Mouse (Mus musculus): Measurements from ENCODE around the gene Comt.

The Comt gene

GRCm38 (mm10) chr16:18388583-18389435, 37.8 kb downstream of the Comt start:
- DNase-seq (ENCODE audit: low spot score): no peak

GRCm38 (mm10) chr16:18387704-18388582, 38.7 kb downstream of the Comt start:
- DNase-seq (ENCODE audit: low spot score): peak; percentile 52

GRCm38 (mm10) chr16:18386972-18387371, 39.7 kb downstream of the Comt start:
- no peak for DNase-seq (ENCODE audit: low spot score)

- no peak for DNase-seq (ENCODE audit: low spot score)
These were observed 40.2 kb downstream of the Comt start for GRCm38 (mm10) chr16:18386451-18386850.

GRCm38 (mm10) chr16:18385411-18385810, 41.2 kb downstream of the Comt start:
- DNase-seq (ENCODE audit: low spot score): no peak

GRCm38 (mm10) chr16:18384659-18385058, 42.0 kb downstream of the Comt start:
- no peak for DNase-seq (ENCODE audit: low spot score)

GRCm38 (mm10) chr16:18384211-18384610, 42.4 kb downstream of the Comt start:
- DNase-seq (ENCODE audit: low spot score): no peak

GRCm38 (mm10) chr16:18383756-18384155, 42.9 kb downstream of the Comt start:
- DNase-seq (ENCODE audit: low spot score): no peak

- no peak for DNase-seq (ENCODE audit: low spot score)
These were observed 43.5 kb downstream of the Comt start for GRCm38 (mm10) chr16:18383045-18383726.

GRCm38 (mm10) chr16:18381621-18382258, 44.9 kb downstream of the Comt start:
- DNase-seq (ENCODE audit: low spot score): no peak

GRCm38 (mm10) chr16:18380495-18381063, 46.1 kb downstream of the Comt start:
- DNase-seq (ENCODE audit: low spot score): no peak

GRCm38 (mm10) chr16:18379338-18380001, 47.2 kb downstream of the Comt start:
- no peak for DNase-seq (ENCODE audit: low spot score)

- no peak for DNase-seq (ENCODE audit: low spot score)
These were observed 48.2 kb downstream of the Comt start for GRCm38 (mm10) chr16:18378489-18378888.

GRCm38 (mm10) chr16:18377203-18377602, 49.4 kb downstream of the Comt start:
- no peak for DNase-seq (ENCODE audit: low spot score)

- no peak for DNase-seq (ENCODE audit: low spot score)
These were observed 50.2 kb downstream of the Comt start for GRCm38 (mm10) chr16:18376297-18376954.

GRCm38 (mm10) chr16:18373632-18374031, 53.0 kb downstream of the Comt start:
- DNase-seq (ENCODE audit: low spot score): no peak

- DNase-seq (ENCODE audit: low spot score): no peak
These were observed 56.5 kb downstream of the Comt start for GRCm38 (mm10) chr16:18370197-18370596.

- DNase-seq (ENCODE audit: low spot score): no peak
These were observed 59.8 kb downstream of the Comt start for GRCm38 (mm10) chr16:18366849-18367248.

GRCm38 (mm10) chr16:18362948-18363347, 63.7 kb downstream of the Comt start:
- no peak for DNase-seq (ENCODE audit: low spot score)

- no peak for DNase-seq (ENCODE audit: low spot score)
These were observed 66.4 kb downstream of the Comt start for GRCm38 (mm10) chr16:18360151-18360805.
